Mouse (Mus musculus): Measurements from ENCODE around the gene Psd. TPM values are rescaled to one million over a fixed set of nuclear protein-coding genes. Genes with fewer than 3 reads are reported as not detected.

The Psd gene
- polyA plus RNA-seq, 1 experiment from 2014 or later: 11.9 TPM

DNA sequence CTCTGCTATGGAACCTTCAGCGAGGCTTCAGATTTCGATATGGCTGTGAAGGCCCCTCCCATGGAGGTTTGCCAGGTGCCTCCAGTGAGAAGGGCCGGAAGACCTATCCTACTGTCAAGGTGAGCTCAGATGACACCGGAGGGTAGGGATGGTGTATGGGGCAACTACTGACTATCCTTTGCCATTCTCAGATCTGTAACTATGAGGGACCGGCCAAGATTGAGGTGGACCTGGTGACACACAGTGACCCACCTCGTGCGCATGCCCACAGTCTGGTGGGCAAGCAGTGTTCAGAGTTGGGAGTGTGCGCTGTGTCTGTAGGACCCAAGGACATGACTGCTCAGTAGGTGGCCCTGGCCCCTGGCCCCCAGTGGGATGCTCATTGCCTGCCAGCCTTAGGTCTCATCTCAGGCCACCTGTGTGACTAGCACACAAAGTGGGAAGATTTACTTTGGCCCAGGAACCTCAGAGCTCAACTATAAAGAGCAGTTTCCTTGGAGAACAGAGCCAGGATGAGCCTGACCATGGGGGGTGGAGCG, 20.1 kb downstream of the Psd start:
- H3K27me3 ChIP-seq: no peaks in the 10 kb centered on the region
- TF ChIP-seq CTCF (IDR thresholded peaks at IDR 0.05): no peak
- no peak for ATAC-seq
- ChIA-PET CTCF (interaction anchor here (1.2 to 1.9 kb wide), 2 partner anchors 21 to 23 kb away, joined by 4 to 5 read pairs; partner anchors contain the start of gene Fbxl15), POLR2A (interaction anchor here (0.6 to 1.7 kb wide), 4 partner anchors 8 to 129 kb away, joined by 3 to 7 read pairs (median 4); partner anchors contain the start of gene Fbxl15)
- in situ Hi-C loops (cut with MboI; ENCODE audit: low pct_unique_long_range_greater_than_20kb): no loop called here
- DNase-seq (ENCODE audit: low read depth, low spot score): no peak

DNA sequence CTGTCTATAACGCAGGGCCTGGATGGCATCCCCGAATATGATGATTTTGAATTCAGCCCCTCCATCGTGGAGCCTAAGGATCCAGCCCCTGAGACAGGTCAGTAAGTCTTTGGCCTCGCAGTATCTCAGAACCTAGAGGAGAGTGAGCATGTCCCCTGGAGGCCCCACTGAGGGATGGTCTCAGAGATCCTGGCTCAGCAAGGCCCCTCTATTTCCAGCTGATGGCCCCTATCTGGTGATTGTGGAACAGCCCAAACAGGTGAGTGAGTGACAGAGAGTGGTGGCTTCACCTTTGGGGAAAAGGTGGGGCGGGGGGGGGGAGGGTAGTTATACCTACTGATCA, 20.7 kb downstream of the Psd start:
- no peak for ATAC-seq

DNA sequence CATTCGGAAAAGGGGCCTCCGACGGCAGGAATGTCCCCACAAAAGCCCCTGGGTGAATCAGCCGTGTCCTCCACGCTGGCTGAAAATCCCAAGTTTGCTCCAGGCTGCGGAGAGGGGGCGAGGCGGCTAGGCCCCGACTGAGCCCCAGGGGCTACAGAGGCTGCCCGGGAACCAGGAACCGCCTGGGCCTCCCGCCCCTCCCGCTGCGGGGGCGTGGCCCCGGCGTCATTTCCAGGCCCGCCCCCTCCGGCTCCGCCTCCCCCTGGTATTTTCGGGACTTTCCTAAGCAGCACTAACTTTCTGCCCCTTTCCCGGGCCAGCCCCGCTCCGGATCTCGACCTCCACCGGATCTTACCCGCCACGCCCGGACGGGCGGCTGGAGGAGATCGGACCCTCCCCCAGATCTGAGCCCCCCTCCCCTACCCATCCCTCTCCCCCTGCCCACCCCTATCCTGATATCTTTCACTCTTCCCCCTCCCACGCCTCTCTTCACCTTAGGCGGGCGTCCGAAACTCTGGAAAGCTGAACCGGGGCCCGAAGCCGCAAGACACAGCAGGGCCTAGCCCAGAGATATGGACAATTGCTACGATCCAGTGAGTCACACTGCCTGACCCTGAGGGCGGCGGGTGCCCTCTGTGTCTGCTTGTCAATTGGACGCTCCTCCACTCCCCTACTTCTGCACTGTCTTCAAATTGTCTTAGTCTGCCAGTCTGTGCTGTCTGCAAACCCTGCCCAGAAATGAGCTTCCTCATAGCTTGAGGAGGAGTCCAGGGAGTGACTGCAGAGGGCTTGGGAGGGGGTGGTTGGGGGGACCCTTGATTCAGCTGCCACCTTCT, 21.3 kb downstream of the Psd start:
- POLR2A ChIA-PET: interaction anchor here (1.0 to 2.1 kb wide), 3 partner anchors 9 to 23 kb away, joined by 4 to 15 read pairs (median 7); partner anchors contain the start of gene Fbxl15
- CTCF ChIA-PET: interaction anchor here (1.0 to 1.9 kb wide), 4 partner anchors 9 to 71 kb away, joined by 3 to 5 read pairs (median 4); partner anchors contain the start of gene Fbxl15
- TF ChIP-seq CTCF (IDR thresholded peaks at IDR 0.05): no peak
- ATAC-seq (peak; percentile 52), DNase-seq (ENCODE audit: low read depth, low spot score) (no peak)
- H3K27me3 ChIP-seq: no peaks in the 10 kb centered on the region
- in situ Hi-C loops (cut with MboI; ENCODE audit: low pct_unique_long_range_greater_than_20kb): no loop called here

More for the DNA sequence above, 20.7 kb downstream of the Psd start:
- in situ Hi-C loops (cut with MboI; ENCODE audit: low pct_unique_long_range_greater_than_20kb): no loop called here
- ChIA-PET POLR2A (interaction anchor here (0.6 to 1.7 kb wide), 3 partner anchors 9 to 130 kb away, joined by 3 to 7 read pairs (median 4); partner anchors contain the start of gene Fbxl15), CTCF (interaction anchor here (1.2 to 1.9 kb wide), 3 partner anchors 8 to 24 kb away, joined by 3 to 5 read pairs (median 4); partner anchors contain the start of gene Fbxl15)
- H3K27me3 ChIP-seq: no peaks in the 10 kb centered on the region
- TF ChIP-seq CTCF (IDR thresholded peaks at IDR 0.05): no peak
- DNase-seq (ENCODE audit: low read depth, low spot score): no peak

DNA sequence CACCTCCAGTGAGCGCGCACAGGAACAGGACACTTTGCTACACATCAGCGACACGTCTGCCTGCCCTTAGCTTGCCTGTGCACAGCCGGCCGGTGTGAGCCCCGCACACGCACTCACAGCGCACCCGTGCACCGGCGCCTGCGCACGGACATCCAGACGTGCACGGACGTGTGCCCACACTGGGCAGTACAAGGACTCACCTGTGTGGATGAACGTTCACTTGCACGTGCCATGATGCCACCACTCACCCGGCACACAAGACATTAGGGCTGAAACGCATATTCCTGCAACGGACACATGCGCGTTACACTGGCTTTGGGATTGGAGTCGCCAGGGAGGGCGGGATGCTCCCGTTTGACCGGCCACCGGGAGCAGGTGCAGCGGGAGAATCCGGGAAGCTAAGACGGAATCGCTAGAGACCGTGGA, 22.0 kb downstream of the Psd start:
- TF ChIP-seq CTCF (IDR thresholded peaks at IDR 0.05): no peak
- DNase-seq (ENCODE audit: low read depth, low spot score) (no peak), ATAC-seq (peak; percentile 13)
- CTCF ChIA-PET: interaction anchor here (0.8 to 4.1 kb wide), 10 partner anchors 14 to 169 kb away, joined by 3 to 35 read pairs (median 4); partner anchors contain the start of gene Fbxl15
- in situ Hi-C loops (cut with MboI; ENCODE audit: low pct_unique_long_range_greater_than_20kb): no loop called here
- no peaks in the 10 kb centered on the region for H3K27me3 ChIP-seq
- POLR2A ChIA-PET: interaction anchor here (2.1 kb wide), 1 partner anchor 24 kb away, joined by 15 read pairs; the partner anchor contains the start of gene Fbxl15

DNA sequence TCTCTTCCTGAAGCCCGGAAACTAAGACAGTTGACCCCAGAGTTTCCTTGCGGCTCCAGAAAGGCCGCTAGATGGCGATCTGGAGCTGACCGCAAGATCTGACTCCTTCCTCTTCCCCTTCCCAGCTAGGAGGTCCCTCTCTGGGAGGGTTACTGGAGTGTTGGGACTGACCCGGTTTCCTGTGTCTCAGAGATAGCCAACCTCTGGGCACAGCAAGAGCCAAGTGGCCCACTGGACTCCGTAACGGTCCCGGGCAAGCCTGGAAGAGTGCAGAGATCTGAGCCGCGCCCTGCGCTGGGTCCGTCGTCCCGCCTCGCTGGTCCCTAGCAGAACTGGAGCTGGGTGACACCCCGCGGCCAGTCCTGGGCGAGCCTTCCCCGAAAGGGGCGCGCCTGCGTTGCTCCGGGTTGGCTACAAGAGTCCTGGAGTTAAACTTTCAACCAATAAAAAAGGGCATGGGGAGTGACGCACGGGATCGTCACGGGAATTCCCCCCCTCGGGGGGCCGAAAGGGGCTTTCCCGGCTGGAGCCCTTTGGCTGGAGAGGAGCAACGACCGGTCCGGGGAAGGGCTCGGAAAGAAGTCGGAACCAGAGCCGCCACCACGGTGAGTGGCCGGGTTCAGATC, 22.6 kb downstream of the Psd start, which contains the start of gene Nfkb2:
Gene Nfkb2, plus strand, starts transcription at position 105 of the 626 bp plus-strand sequence.
- peak; percentile 91 for ATAC-seq
- no peaks in the 10 kb centered on the region for H3K27me3 ChIP-seq
- TF ChIP-seq CTCF (IDR thresholded peaks at IDR 0.05): no peak
- POLR2A ChIA-PET: interaction anchor here (0.6 to 2.1 kb wide), 2 partner anchors 23 to 25 kb away, joined by 4 to 15 read pairs; partner anchors contain the start of genes Fbxl15 and Psd
- CTCF ChIA-PET: interaction anchor here (0.8 to 4.1 kb wide), 13 partner anchors 11 to 168 kb away, joined by 3 to 35 read pairs (median 4); partner anchors contain the start of gene Fbxl15
- peak; percentile 90 for DNase-seq (ENCODE audit: low read depth, low spot score)
- in situ Hi-C loops (cut with MboI; ENCODE audit: low pct_unique_long_range_greater_than_20kb): no loop called here

DNA sequence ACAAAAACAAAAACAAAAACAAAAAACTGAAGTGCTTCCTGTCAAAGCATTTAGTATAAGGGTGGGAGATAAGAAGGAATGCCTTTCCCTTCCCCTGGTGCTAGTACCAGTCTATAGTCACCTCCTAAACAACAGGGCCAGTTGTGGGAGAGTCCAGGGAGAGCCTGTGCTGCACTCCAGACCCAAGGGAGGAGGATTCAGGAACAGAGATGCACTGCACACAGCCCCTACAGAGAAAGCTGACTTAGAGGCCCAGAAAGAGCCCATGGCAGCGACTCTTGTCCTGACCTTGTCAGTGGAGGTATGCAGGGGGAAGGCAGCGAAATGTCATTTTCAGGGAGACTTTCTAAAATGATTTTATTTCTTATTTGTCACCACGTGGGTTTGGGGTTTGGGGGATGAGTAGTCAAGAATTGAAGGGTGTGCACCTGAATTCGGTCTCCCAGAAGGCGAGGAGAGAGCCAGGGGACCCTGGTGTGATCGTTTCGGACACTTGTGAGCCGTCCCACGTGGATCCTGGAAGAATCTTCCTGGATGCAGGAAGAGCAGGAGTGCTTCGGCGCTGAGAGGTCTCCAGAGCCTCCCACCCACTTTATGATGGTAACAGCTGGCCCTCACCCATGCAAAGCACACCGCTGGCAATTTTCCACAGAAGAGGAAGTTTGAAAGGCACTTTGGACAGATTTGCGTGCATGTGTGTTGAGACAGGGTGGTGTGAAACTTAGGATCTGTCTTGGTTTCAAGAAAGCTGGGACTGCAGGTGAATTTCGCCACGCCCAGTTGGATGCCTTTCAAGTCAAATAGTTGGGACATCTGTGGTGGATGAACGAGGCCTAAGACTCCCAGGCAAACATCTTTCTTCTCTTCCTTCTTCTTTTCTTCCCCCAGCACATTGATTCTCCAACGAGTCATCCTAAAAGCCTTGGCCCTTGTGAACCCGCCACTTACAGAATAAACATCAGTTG, 23.4 kb downstream of the Psd start:
- POLR2A ChIA-PET: interaction anchor here (0.6 to 2.1 kb wide), 4 partner anchors 24 to 34 kb away, joined by 3 to 15 read pairs (median 4); partner anchors contain the start of genes Fbxl15 and Psd

DNA sequence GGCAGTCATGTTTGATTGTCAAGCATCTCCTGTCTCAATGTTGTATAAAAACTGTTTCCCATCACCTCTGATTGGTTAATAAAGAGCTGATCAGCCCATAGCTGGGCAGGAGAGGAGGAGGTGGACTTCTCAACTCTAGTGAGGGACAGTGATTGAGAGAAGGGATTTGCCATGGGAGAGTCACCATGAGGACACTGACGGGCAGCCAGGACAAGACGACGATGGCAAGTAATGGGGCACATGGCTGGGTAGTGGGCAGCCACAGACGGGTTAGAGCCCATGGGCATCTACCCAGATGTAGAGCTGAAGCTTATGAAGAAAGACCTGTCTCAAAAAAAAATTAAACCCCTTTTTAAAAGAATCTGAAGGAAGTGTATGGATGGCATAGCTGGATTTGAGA, 24.4 kb downstream of the Psd start:
- CTCF ChIA-PET: interaction anchor here (1.1 to 4.1 kb wide), 4 partner anchors 15 to 167 kb away, joined by 3 to 35 read pairs (median 10); partner anchors contain the start of gene Fbxl15
- in situ Hi-C loops (cut with MboI; ENCODE audit: low pct_unique_long_range_greater_than_20kb): no loop called here
- DNase-seq (ENCODE audit: low read depth, low spot score): no peak
- no peaks in the 10 kb centered on the region for H3K27me3 ChIP-seq
- no peak for TF ChIP-seq CTCF (IDR thresholded peaks at IDR 0.05)
- ATAC-seq: no peak
- POLR2A ChIA-PET: interaction anchor here (0.8 to 1.5 kb wide), 3 partner anchors 13 to 35 kb away, joined by 3 to 5 read pairs (median 3); no protein-coding TSS in a partner anchor

More for the DNA sequence above, 23.4 kb downstream of the Psd start:
- CTCF ChIA-PET: interaction anchor here (0.8 to 4.1 kb wide), 11 partner anchors 11 to 168 kb away, joined by 3 to 35 read pairs (median 4); partner anchors contain the start of gene Fbxl15
- TF ChIP-seq CTCF (IDR thresholded peaks at IDR 0.05): no peak
- ATAC-seq (no peak), DNase-seq (ENCODE audit: low read depth, low spot score) (no peak)
- H3K27me3 ChIP-seq: no peaks in the 10 kb centered on the region
- in situ Hi-C loops (cut with MboI; ENCODE audit: low pct_unique_long_range_greater_than_20kb): no loop called here

DNA sequence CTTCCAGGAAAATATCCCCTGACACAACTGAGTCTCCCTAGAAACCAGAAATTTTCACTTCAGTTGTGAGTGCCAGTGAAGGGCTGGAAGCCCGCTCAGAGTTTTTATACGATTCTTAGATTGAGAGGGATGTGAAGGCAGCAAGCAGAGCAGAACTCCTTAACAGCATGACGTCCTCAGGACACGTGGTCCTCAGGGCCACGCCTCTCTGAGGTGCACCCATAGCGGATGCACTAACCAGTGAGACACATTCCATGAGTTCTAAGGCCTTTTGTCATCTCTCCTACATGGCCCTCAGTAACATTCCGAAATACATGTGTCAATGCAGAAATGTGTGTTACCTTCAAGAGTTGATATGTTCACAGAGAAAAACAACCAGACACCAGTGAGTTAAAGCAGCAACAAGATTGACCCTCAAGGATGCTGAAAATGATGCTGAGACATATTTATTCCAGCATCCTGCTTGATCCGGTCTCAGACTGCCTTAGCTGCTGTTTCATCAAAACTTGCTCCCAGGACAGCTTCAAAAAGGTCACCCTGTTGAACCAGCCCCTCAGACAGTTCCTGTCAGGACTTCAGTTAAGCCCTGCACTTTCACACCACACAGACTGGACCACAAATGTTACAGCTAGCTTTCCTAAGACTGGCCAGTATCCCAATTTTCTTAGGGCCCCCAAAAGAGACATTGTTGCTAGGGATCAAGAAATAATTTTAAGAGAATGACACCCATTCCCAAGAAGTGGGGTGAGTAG, 26.5 kb downstream of the Psd start:
- TF ChIP-seq CTCF (IDR thresholded peaks at IDR 0.05): no peak
- no peaks in the 10 kb centered on the region for H3K27me3 ChIP-seq
- no peak for ATAC-seq
- ChIA-PET CTCF (interaction anchor here (0.7 to 4.1 kb wide), 3 partner anchors 13 to 29 kb away, joined by 3 to 35 read pairs (median 4); partner anchors contain the start of gene Fbxl15), POLR2A (interaction anchor here (1.2 kb wide), 1 partner anchor 28 kb away, joined by 3 read pairs; the partner anchor contains the start of gene Fbxl15)
- in situ Hi-C loops (cut with MboI; ENCODE audit: low pct_unique_long_range_greater_than_20kb): no loop called here
- no peak for DNase-seq (ENCODE audit: low read depth, low spot score)

Measured in Patski (cell line).